In the genomic region with DNA sequence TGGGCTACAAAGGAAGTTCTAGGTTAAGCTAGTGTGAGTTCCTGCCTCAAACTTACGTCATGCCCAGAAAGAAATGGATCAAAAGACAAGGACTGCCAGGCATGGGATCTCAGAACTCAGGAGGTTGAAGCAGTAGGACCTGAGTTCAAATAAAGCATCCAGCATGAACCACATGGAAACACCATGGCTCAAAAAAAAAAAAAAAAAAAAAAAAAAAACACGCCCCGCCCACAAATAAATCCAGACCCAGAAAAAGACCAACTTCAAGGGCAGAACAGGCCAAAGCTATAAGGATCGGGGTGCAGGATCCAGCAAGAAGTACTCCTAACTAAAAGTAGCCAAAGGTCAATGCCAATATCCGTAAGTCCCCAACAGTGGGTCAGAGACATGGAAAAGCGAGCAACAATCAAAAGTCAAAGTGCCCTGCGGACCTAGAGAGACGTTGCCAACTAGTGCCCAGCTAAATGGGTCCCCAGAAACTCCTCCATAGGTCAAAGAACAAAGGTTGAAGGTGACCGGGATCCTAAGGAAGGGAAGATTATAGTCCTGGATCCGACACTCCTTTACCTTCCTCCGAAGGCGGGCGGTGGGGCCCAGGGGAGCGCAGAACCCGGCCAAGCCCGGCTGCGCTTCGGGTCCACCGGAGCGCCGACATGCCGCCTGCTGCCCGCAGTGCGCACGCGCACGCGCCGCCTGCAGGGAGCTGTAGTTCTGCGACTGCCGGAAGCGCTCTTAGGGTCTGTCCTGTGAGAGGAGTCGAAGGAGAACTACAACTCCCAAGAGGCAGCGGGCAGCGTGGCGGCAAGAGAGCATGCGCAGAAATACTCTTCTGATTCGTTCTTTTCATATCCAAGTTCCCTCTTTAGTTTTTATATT, we compare ENCODE assay signal across 1 mouse cellular context.
TF ChIP-seq lines count a peak whose summit lies in the region.

Gene Polrmt (minus strand): TSS at position 684 of the 876 bp plus-strand sequence.

TF ChIP-seq in CH12.LX, 34 proteins besides CTCF, POLR2A, EP300 and RAD21 (continued from another document):
- TF ChIP-seq KAT2A (IDR thresholded peaks at IDR 0.05; ENCODE audit: insufficient replicate concordance, low read length) = peak; percentile 97; the same call in 1 of the 2 replicates
- peak; percentile 85 for TF ChIP-seq MXI1 (IDR thresholded peaks at IDR 0.05; ENCODE audit: low read depth, low read length)
- TF ChIP-seq SIN3A (IDR thresholded peaks at IDR 0.05; ENCODE audit: low read length) = no peak
- no peak for TF ChIP-seq MAZ (IDR thresholded peaks at IDR 0.05; ENCODE audit: low read depth, low read length)
- no peak for TF ChIP-seq MAFK (IDR thresholded peaks at IDR 0.05; ENCODE audit: insufficient replicate concordance, low read length)
- TF ChIP-seq UBTF (IDR thresholded peaks at IDR 0.05; ENCODE audit: low read depth, low read length) = no peak
- TF ChIP-seq CHD1 (IDR thresholded peaks at IDR 0.05; ENCODE audit: low read depth, low read length) = no peak
- TF ChIP-seq ZKSCAN1 (IDR thresholded peaks at IDR 0.05; ENCODE audit: borderline replicate concordance, low read depth, low read length) = no peak
- no peak for TF ChIP-seq USF2 (conservative IDR thresholded peaks at IDR 0.05; ENCODE audit: low read depth, low read length)
- TF ChIP-seq MEF2A (IDR thresholded peaks at IDR 0.05; ENCODE audit: borderline replicate concordance, low read depth, low read length) = peak; percentile 56
- TF ChIP-seq E2F4 (IDR thresholded peaks at IDR 0.05; ENCODE audit: insufficient replicate concordance, low read depth, low read length) = no peak
- TF ChIP-seq JUN (IDR thresholded peaks at IDR 0.05; ENCODE audit: insufficient read depth, low read depth, low read length) = no peak
- TF ChIP-seq RCOR1 (conservative IDR thresholded peaks at IDR 0.05; ENCODE audit: low read depth, low read length) = no peak
- TF ChIP-seq POLR2AphosphoS2 (IDR thresholded peaks at IDR 0.05; ENCODE audit: low read depth, low read length) = peak; percentile 37; the same call in 1 of the 2 replicates
- TF ChIP-seq ETS1 (conservative IDR thresholded peaks at IDR 0.05; ENCODE audit: low read depth, low read length) = no peak
- peak; percentile 99 for TF ChIP-seq ELF1 (IDR thresholded peaks at IDR 0.05; ENCODE audit: low read depth, low read length)
- TF ChIP-seq ZC3H11A (IDR thresholded peaks at IDR 0.05; ENCODE audit: low read depth, low read length) = no peak
- TF ChIP-seq CHD2 (IDR thresholded peaks at IDR 0.05; ENCODE audit: low read length) = no peak
- TF ChIP-seq NELFE (IDR thresholded peaks at IDR 0.05; ENCODE audit: low read depth, low read length) = peak; percentile 94
- peak; percentile 25; the same call in 1 of the 2 replicates for TF ChIP-seq BHLHE40 (IDR thresholded peaks at IDR 0.05; ENCODE audit: low read depth, low read length)
- TF ChIP-seq NRF1 (IDR thresholded peaks at IDR 0.05; ENCODE audit: low read depth, low read length) = peak; percentile 99
- TF ChIP-seq GABPA (IDR thresholded peaks at IDR 0.05; ENCODE audit: insufficient replicate concordance, low read depth, low read length) = peak; percentile 79; the same call in 1 of the 2 replicates
